Mouse (Mus musculus) forebrain, postnatal 0 days (tissue): ENCODE data around the gene Slco1a5. TPM values are rescaled to one million over a fixed set of nuclear protein-coding genes. Genes with fewer than 3 reads are reported as not detected.

ENCODE experiments used
- ATAC-seq: fragments of 200-750 bp; cut with Nextera tagmentation; 2 replicates; pipeline ENCODE4 v1.8.0; 2017; ENCODE audit warnings: mild to moderate bottlenecking, moderate library complexity
- DNase-seq: peaks from one replicate; pipeline ENCODE4 v3.0.0-alpha.2; 2015
- H3K27ac ChIP-seq: fragments of 300-500 bp; sonication (generic); 2 replicates; pipeline ENCODE4 v1.5.1; 2014; ENCODE audit warnings: low read depth, mild to moderate bottlenecking, antibody characterized with exemption, low read length, moderate library complexity, mixed read lengths
- H3K27me3 ChIP-seq: fragments of 300-500 bp; sonication (generic); 2 replicates; pipeline ENCODE4 v1.6.1; 2014; ENCODE audit warnings: mild to moderate bottlenecking, low read length, mixed read lengths; ENCODE audit not compliant: insufficient read depth
- H3K36me3 ChIP-seq: fragments of 300-500 bp; sonication (generic); 2 replicates; pipeline ENCODE4 v1.6.1; 2014; ENCODE audit warnings: mild to moderate bottlenecking, moderate library complexity; ENCODE audit not compliant: insufficient read depth
- H3K4me1 ChIP-seq: fragments of 300-500 bp; sonication (generic); 2 replicates; pipeline ENCODE4 v1.6.1; 2014; ENCODE audit warnings: antibody characterized with exemption; ENCODE audit not compliant: insufficient read depth
- H3K4me2 ChIP-seq: fragments of 300-500 bp; sonication (generic); 2 replicates; pipeline ENCODE4 v1.6.1; 2014; ENCODE audit warnings: low read depth, mild to moderate bottlenecking, moderate library complexity
- H3K4me3 ChIP-seq: fragments of 300-500 bp; sonication (generic); 2 replicates; pipeline ENCODE4 v1.5.1; 2014; ENCODE audit warnings: low read depth, low read length, mixed read lengths
- H3K9ac ChIP-seq: fragments of 300-500 bp; sonication (generic); 2 replicates; pipeline ENCODE4 v1.6.1; 2014; ENCODE audit warnings: mild to moderate bottlenecking
- H3K9me3 ChIP-seq: fragments of 300-500 bp; sonication (generic); 2 replicates; pipeline ENCODE4 v1.6.1; 2016; ENCODE audit warnings: low read length
- CTCF ChIP-seq: sonication (generic); IDR thresholded peaks from 2 replicates; pipeline ENCODE4 v1.5.1; 2016; ENCODE audit warnings: antibody characterized with exemption, control low read depth, low read depth
- WGBS: fragments of 180-500 bp; shearing (Covaris S2); extraction: QIAGEN DNeasy Blood & Tissue Kit; methylation state at CpG from one replicate; pipeline ENCODE4 v1.1.7; 2014; 5-methylcytosine and 5-hydroxymethylcytosine counted together
- polyA plus RNA-seq: library from polyadenylated mRNA; unstranded; fragments of >200 nt; fragmentation: Nextera tagmentation; extraction: Ambion mirVana; gene quantifications from 2 replicates; pipeline ENCODE4 v1.2.1, GENCODE M21; 2015
- total RNA-seq: library from RNA; depleted of rRNA; stranded (reverse); fragments of >200 nt; gene quantifications from 2 replicates; pipeline ENCODE4 v1.2.3, GENCODE M21; 2014; rRNA removed

Slco1a5 gene
- total RNA-seq: 0.33 and 0.38 TPM in 2 replicates
- 0.40 and 0.82 TPM in 2 replicates for polyA plus RNA-seq

DNA sequence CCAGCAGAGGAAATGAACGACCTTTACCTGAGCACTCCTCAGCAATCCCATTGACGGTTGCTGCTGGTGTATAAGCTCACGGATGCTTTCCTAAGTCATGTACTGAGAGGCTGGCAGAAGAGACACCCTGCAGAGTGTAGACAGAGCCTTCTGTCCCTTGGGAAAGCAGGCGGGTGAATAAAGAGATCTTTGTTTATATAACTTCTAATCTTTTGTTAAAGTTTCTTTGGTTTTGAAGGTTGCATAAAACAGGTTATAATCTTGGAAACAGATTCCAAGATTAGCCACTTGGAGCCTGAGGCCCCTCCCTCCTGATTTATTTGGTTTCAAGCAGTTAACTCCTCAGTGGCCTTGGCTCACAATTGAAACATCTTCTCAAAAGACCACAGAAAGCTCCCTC lies at the start of gene Slco1a5:
Slco1a5 (minus strand) TSS at position 101 of the 400 bp plus-strand sequence.
- no peaks in the 10 kb centered on the region for H3K36me3 ChIP-seq
- TF ChIP-seq CTCF: no peak
- no peak within 1 kb of the TSS for H3K4me2 ChIP-seq
- 5% methylated on average over 4 of the region's 4 CpGs for whole genome bisulfite sequencing
- no peak for ATAC-seq
- no peak for DNase-seq
- no peak within 1 kb of the TSS for H3K9ac ChIP-seq
- H3K27me3 ChIP-seq: no peaks in the 10 kb centered on the region
- H3K27ac ChIP-seq: no peak within 1 kb of the TSS
- no peak within 1 kb of the TSS for H3K4me3 ChIP-seq
- H3K9me3 ChIP-seq: no peaks in the 10 kb centered on the region
- no peaks in the 10 kb centered on the region for H3K4me1 ChIP-seq

DNA sequence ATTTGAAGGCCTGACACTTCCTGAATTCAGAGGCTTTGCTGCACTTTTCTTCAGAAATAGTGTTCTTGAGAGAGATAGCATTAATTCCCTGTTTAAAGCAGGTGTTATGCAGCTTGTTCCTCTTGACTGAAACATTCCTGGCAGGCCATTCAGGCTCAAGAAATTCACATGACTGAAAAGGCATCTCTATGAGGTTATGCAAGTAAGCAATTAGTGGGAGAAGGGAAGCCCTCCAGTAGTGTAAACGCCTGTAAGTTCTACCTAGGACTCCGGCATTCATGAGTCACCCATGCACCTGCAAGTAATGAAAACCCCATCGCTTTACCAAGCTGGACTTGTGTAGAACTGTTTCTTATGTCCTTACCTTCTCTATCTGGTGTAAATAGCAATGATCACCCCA lies 46.8 kb upstream of the Slco1a5 start:
- DNase-seq (no peak), ATAC-seq (no peak)
- H3K4me3 ChIP-seq: no peak overlapping the region
- no peak overlapping the region for H3K4me2 ChIP-seq
- H3K9ac ChIP-seq: no peak overlapping the region
- no peaks in the 10 kb centered on the region for H3K27me3 ChIP-seq
- no peaks in the 10 kb centered on the region for H3K4me1 ChIP-seq
- TF ChIP-seq CTCF: no peak
- WGBS: 93% methylated on average over 3 of the region's 3 CpGs
- no peaks in the 10 kb centered on the region for H3K9me3 ChIP-seq
- H3K36me3 ChIP-seq: peaks cover 63% of the 10 kb centered on the region
- no peak overlapping the region for H3K27ac ChIP-seq

DNA sequence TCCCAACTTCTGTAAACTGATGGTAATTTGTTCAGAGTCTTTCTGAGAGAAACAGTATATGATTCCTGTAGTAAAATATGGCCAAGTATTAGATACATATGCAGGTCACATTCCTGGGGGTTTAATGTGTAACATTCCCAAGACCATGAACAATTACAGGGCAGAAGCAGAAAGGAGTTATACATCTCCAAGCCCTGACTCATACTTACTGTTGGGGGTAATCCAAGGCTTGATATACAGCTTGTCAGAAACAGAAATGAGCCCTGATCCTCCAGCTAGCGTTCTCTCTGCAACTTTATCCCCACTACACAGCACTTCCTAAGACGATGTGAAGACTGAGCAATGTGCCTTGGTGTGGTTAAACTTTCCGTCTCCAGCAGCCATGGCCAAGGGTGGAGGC lies 44.8 kb upstream of the Slco1a5 start:
- DNase-seq: no peak
- Histone ChIP-seq H3K36me3 (peaks cover 70% of the 10 kb centered on the region), H3K4me1 (no peaks in the 10 kb centered on the region), H3K9ac (no peak overlapping the region), H3K4me3 (no peak overlapping the region), H3K27me3 (no peaks in the 10 kb centered on the region), H3K4me2 (no peak overlapping the region), H3K27ac (no peak overlapping the region), H3K9me3 (no peaks in the 10 kb centered on the region)
- no peak for TF ChIP-seq CTCF
- no peak for ATAC-seq
- 91% methylated on average over 3 of the region's 3 CpGs for WGBS

DNA sequence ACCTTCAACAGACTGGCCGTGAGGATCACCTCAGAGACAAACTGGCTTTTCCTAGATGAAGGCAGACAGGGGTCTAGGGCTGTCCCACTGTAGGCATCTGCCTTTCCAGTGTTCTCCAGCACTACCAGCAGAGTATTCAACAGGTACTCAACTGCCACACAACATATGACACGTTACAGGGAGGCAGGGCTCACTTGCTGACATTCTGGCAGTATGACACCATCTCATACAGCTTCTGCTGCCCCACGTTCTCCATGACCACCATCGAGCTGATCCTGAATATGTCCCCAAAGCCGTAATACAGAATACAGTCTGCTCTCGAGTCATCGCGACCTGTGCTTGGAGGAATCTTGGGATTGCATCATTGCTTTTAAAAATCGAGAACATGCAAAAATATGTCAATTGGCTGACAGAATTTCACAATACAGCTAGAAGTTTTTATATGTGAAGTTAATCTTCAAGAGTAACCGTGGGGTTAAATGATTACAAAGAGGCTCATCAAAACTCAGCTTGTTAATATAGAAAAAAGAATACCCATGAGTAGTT lies 43.8 kb upstream of the Slco1a5 start:
- Histone ChIP-seq H3K27ac (no peak overlapping the region), H3K36me3 (peaks cover 68% of the 10 kb centered on the region), H3K27me3 (no peaks in the 10 kb centered on the region), H3K9me3 (no peaks in the 10 kb centered on the region), H3K4me3 (no peak overlapping the region), H3K9ac (no peak overlapping the region), H3K4me1 (no peaks in the 10 kb centered on the region), H3K4me2 (no peak overlapping the region)
- DNase-seq: no peak
- ATAC-seq: no peak
- TF ChIP-seq CTCF: no peak
- WGBS: 90% methylated on average over 10 of the region's 10 CpGs

DNA sequence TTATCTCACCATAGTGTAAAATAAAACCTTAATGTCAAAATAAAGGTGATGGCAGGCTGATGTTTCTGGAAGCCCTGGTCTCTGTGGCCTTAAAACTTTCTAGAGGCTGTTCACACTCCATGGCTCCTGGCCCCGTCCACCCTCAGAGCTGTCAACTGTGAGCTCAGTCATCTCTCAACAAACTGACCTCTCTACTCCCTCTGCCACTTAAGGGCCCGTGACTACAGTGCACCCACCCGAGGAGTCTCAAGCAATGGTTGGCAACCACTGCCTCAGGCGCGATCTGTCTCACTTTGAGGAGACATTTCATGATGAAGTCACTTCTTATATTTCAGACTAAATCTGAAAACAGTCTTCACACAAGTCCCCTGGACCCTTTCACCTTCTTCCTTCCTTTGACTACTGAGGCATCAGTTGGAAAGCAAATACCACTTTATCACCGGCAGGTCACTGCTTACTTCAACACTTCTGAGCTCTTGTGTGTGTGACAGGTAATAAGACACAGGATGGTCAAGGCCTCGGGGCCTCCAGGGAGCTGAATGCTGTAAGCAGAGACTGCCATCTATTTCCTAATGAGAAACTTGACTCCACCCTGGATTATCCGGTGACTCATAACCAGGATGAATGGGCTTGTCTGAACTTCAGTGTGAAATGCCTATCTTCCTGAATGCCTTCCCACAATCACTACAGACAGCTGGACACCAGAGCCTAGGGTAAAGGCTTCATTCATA lies 43.1 kb upstream of the Slco1a5 start:
- Histone ChIP-seq H3K9me3 (no peaks in the 10 kb centered on the region), H3K27me3 (no peaks in the 10 kb centered on the region), H3K4me1 (no peaks in the 10 kb centered on the region), H3K4me3 (no peak overlapping the region), H3K4me2 (no peak overlapping the region), H3K27ac (no peak overlapping the region), H3K9ac (no peak overlapping the region), H3K36me3 (peaks cover 70% of the 10 kb centered on the region)
- TF ChIP-seq CTCF: no peak
- 93% methylated on average over 8 of the region's 8 CpGs for WGBS
- ATAC-seq (no peak), DNase-seq (no peak)

DNA sequence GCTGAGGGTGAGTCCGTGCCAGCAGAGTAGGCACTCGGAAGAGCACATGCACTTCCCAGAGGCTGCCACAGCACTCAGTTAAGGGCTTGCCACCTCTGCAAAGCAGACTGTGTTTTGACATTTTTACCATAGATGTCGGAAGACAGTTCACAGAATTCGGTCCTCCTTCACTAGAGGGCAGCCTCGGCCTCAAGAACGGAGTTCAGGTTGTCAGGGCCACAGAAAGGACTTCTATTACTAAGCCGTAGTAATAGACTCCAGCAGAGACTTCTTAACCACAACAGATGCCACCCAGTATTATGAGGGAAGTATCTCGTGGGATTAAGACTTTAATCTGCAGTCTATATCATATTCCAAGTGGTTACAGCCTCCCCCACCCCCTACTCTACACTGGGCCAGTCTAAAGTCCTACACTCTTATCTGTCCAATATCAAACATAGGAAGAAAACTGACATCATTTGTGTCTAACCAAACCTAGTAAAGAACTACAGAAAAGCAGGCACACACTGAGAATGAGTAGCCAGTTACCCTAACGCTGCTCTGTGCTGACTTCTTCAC lies 40.3 kb upstream of the Slco1a5 start:
- ATAC-seq (no peak), DNase-seq (no peak)
- no peak overlapping the region for H3K9ac ChIP-seq
- H3K27ac ChIP-seq: no peak overlapping the region
- H3K9me3 ChIP-seq: no peaks in the 10 kb centered on the region
- peak; percentile 32 for TF ChIP-seq CTCF
- H3K27me3 ChIP-seq: no peaks in the 10 kb centered on the region
- H3K36me3 ChIP-seq: peaks cover 81% of the 10 kb centered on the region
- no peaks in the 10 kb centered on the region for H3K4me1 ChIP-seq
- no peak overlapping the region for H3K4me3 ChIP-seq
- no peak overlapping the region for H3K4me2 ChIP-seq
- WGBS: 62% methylated on average over 9 of the region's 9 CpGs

DNA sequence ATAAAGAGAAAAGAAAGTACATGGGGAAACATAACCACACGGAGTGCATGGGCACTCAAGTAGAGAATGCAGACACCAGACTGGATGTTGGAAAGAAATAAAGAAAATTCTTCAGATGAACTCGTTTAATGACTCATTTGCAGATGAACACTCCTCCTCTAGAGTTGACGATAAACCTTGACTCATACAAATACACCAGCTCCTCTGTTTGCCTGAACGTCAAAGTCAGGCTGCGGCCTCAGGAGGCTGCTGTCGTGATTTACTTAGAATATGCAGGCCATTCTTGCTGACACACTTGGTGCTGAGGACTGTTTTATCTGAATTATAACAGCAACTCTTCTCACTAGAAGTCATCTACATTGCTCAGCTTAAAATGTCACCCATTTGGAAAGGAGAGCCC lies 39.3 kb upstream of the Slco1a5 start:
- Histone ChIP-seq H3K27me3 (no peaks in the 10 kb centered on the region), H3K4me2 (no peak overlapping the region), H3K36me3 (peaks cover 80% of the 10 kb centered on the region), H3K27ac (no peak overlapping the region), H3K4me3 (no peak overlapping the region), H3K4me1 (no peaks in the 10 kb centered on the region), H3K9me3 (no peaks in the 10 kb centered on the region), H3K9ac (no peak overlapping the region)
- DNase-seq (no peak), ATAC-seq (no peak)
- WGBS: 89% methylated on average over 6 of the region's 6 CpGs
- no peak for TF ChIP-seq CTCF
